Mouse (Mus musculus) myocyte (in vitro differentiated cells): Measurements from ENCODE around the gene Aass. TPM values are rescaled to one million over a fixed set of nuclear protein-coding genes. Genes with fewer than 3 reads are reported as not detected.

Source experiments
- H3K27me3 ChIP-seq: one replicate; pipeline ENCODE4 v1.6.1; 2011; ENCODE audit not compliant: control insufficient read depth, insufficient read depth, insufficient read length
- H3K36me3 ChIP-seq: one replicate; pipeline ENCODE4 v1.6.1; 2011; ENCODE audit not compliant: control insufficient read depth, insufficient read depth
- H3K4me2 ChIP-seq: one replicate; pipeline ENCODE4 v1.6.1; 2011; ENCODE audit warnings: low read depth, control low read depth
- H3K4me3 ChIP-seq: one replicate; pipeline ENCODE4 v1.5.1; 2011; ENCODE audit warnings: mild to moderate bottlenecking, control low read depth, moderate library complexity
- H3K79me2 ChIP-seq: one replicate; pipeline ENCODE4 v1.6.1; 2011; ENCODE audit not compliant: control insufficient read depth, insufficient read depth
- H3ac ChIP-seq: one replicate; pipeline ENCODE4 v1.6.1; 2011; ENCODE audit not compliant: control insufficient read depth, insufficient read length
- CEBPB ChIP-seq: IDR thresholded peaks from 2 replicates; pipeline ENCODE4 v1.6.1; 2011; ENCODE audit warnings: mild to moderate bottlenecking, moderate library complexity; ENCODE audit not compliant: poor library complexity, insufficient read depth, severe bottlenecking
- E2F4 ChIP-seq: IDR thresholded peaks from one replicate; pipeline ENCODE4 v1.6.1; 2011; ENCODE audit warnings: mild to moderate bottlenecking, control low read depth, moderate library complexity; ENCODE audit not compliant: insufficient read depth
- MAX ChIP-seq: IDR thresholded peaks from one replicate; pipeline ENCODE4 v1.6.1; 2011; ENCODE audit warnings: low read depth, mild to moderate bottlenecking, control low read depth
- MYOD1 ChIP-seq, 3 experiments: IDR thresholded peaks; one replicate each; pipeline ENCODE4 v1.6.1; 2011; ENCODE audit warnings: control low read depth in 2 of 3, low read depth in 2 of 3, mild to moderate bottlenecking in 2 of 3, moderate library complexity in 1 of 3; ENCODE audit not compliant: insufficient read length in 2 of 3, control insufficient read depth in 1 of 3
- MYOG ChIP-seq, 3 experiments: IDR thresholded peaks; one replicate each; pipeline ENCODE4 v1.6.1; 2011; ENCODE audit warnings: control low read depth in 2 of 3, low read depth in 2 of 3, mild to moderate bottlenecking in 2 of 3; ENCODE audit not compliant: insufficient read length in 2 of 3, control insufficient read depth in 1 of 3, insufficient read depth in 1 of 3
- POLR2A ChIP-seq: IDR thresholded peaks from one replicate; pipeline ENCODE4 v1.6.1; 2011; ENCODE audit warnings: low read depth, mild to moderate bottlenecking, control low read depth, moderate library complexity; ENCODE audit not compliant: insufficient read length
- POLR2AphosphoS2 ChIP-seq: IDR thresholded peaks from one replicate; pipeline ENCODE4 v1.6.1; 2011; ENCODE audit warnings: low read depth, control low read depth; ENCODE audit not compliant: insufficient read length
- REST ChIP-seq: IDR thresholded peaks from one replicate; pipeline ENCODE4 v1.6.1; 2011; ENCODE audit warnings: mild to moderate bottlenecking, control low read depth, moderate library complexity; ENCODE audit not compliant: insufficient read depth, insufficient read length
- SRF ChIP-seq: IDR thresholded peaks from one replicate; pipeline ENCODE4 v1.6.1; 2011; ENCODE audit warnings: low read depth; ENCODE audit not compliant: control insufficient read depth, insufficient read length
- TCF12 ChIP-seq: IDR thresholded peaks from one replicate; pipeline ENCODE4 v1.6.1; 2011; ENCODE audit warnings: mild to moderate bottlenecking, control low read depth; ENCODE audit not compliant: poor library complexity, insufficient read depth, severe bottlenecking
- TCF3 ChIP-seq: IDR thresholded peaks from one replicate; pipeline ENCODE4 v1.6.1; 2011; ENCODE audit warnings: low read depth, control low read depth; ENCODE audit not compliant: insufficient read length
- USF1 ChIP-seq: IDR thresholded peaks from one replicate; pipeline ENCODE4 v1.6.1; 2011; ENCODE audit warnings: low read depth, mild to moderate bottlenecking, control low read depth, moderate library complexity
- polyA plus RNA-seq: library from polyadenylated mRNA; unstranded; fragments of >200 nt; fragmentation: generic; extraction: Trizol; gene quantifications from one replicate; pipeline ENCODE4 v1.2.1, GENCODE M21; 2012; ENCODE audit warnings: missing spikeins

Gene Aass
- polyA plus RNA-seq, 1 experiment = not detected

GRCm38 (mm10) chr6:23143980-23144379, 11.2 kb upstream of the Aass start:
- no peak overlapping the region for H3ac ChIP-seq
- H3K27me3 ChIP-seq = no peaks in the 10 kb centered on the region
- no peak for TF ChIP-seq MAX
- TF ChIP-seq TCF3 = no peak
- no peak for TF ChIP-seq MYOD1 (IDR thresholded peaks at IDR 0.05; ENCODE audit: control insufficient read depth in 1 of 3, insufficient read length in 2 of 3, low read depth in 2 of 3)
- TF ChIP-seq REST = no peak
- TF ChIP-seq TCF12 = no peak
- TF ChIP-seq MYOG (IDR thresholded peaks at IDR 0.05; ENCODE audit: control insufficient read depth in 1 of 3, insufficient read depth in 1 of 3, insufficient read length in 2 of 3, low read depth in 2 of 3) = no peak
- no peak for TF ChIP-seq SRF
- TF ChIP-seq POLR2AphosphoS2 = no peak
- no peak for TF ChIP-seq USF1
- no peak for TF ChIP-seq POLR2A
- TF ChIP-seq CEBPB = no peak
- TF ChIP-seq E2F4 = no peak
- no peak overlapping the region for H3K4me2 ChIP-seq
- H3K36me3 ChIP-seq = no peaks in the 10 kb centered on the region
- H3K4me3 ChIP-seq = no peak overlapping the region
- H3K79me2 ChIP-seq = no peaks in the 10 kb centered on the region

DNA sequence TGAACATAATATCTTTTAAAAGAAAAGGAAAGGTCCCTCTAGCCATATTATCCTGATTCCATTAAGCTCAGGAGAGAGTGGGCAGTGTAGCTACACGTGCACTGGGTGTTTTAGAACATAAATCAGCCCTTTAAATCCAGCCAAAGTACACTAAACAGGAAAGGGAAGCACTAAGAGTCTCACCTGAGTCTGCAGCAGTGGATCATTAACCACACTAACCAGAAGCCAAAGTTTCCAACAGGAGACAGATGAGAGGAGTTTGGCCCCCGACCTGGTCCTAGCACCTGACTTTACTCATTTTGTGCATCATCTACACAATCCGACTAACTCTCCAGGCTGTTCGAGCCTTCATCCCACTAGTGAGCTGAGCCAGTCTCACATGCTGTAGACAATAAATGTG, 1.8 kb downstream of the Aass start:
- no peak overlapping the region for H3K4me3 ChIP-seq
- no peaks in the 10 kb centered on the region for H3K36me3 ChIP-seq
- no peak for TF ChIP-seq CEBPB
- TF ChIP-seq MYOG (IDR thresholded peaks at IDR 0.05; ENCODE audit: control insufficient read depth in 1 of 3, insufficient read depth in 1 of 3, insufficient read length in 2 of 3, low read depth in 2 of 3) = no peak
- no peak for TF ChIP-seq MAX
- TF ChIP-seq SRF = no peak
- no peak for TF ChIP-seq POLR2AphosphoS2
- TF ChIP-seq MYOD1 (IDR thresholded peaks at IDR 0.05; ENCODE audit: control insufficient read depth in 1 of 3, insufficient read length in 2 of 3, low read depth in 2 of 3) = no peak
- TF ChIP-seq TCF12 = no peak
- no peak for TF ChIP-seq E2F4
- no peak for TF ChIP-seq POLR2A
- TF ChIP-seq REST = no peak
- no peak for TF ChIP-seq TCF3
- no peak for TF ChIP-seq USF1
- no peaks in the 10 kb centered on the region for H3K27me3 ChIP-seq
- no peak overlapping the region for H3K4me2 ChIP-seq
- no peaks in the 10 kb centered on the region for H3K79me2 ChIP-seq
- no peak overlapping the region for H3ac ChIP-seq

DNA sequence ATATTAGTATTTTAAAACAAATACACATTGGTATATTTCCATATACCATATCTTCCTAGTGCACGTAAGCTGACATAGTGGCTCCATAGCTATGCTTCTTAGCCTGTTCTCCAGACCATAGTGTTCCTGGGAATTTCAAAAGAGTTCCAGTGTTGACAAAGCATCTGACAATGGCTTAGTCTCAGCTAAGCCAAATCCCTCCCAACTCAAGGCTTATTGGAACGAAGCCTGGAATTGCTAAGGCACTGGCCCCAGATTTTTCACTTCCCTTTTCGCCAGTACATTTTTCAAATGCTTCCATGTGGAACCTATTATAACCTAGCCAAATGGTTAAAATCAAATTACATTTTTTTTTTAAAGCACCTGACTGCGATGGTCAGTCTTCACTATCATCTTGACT, 3.6 kb downstream of the Aass start:
- Histone ChIP-seq H3K27me3 (no peaks in the 10 kb centered on the region), H3K4me3 (no peak overlapping the region), H3K36me3 (no peaks in the 10 kb centered on the region), H3K79me2 (no peaks in the 10 kb centered on the region), H3K4me2 (no peak overlapping the region), H3ac (no peak overlapping the region)
- TF ChIP-seq E2F4 = no peak
- no peak for TF ChIP-seq SRF
- TF ChIP-seq CEBPB = no peak
- TF ChIP-seq TCF3 = no peak
- TF ChIP-seq POLR2A = no peak
- no peak for TF ChIP-seq MYOG (IDR thresholded peaks at IDR 0.05; ENCODE audit: control insufficient read depth in 1 of 3, insufficient read depth in 1 of 3, insufficient read length in 2 of 3, low read depth in 2 of 3)
- no peak for TF ChIP-seq POLR2AphosphoS2
- TF ChIP-seq USF1 = no peak
- no peak for TF ChIP-seq REST
- TF ChIP-seq TCF12 = no peak
- no peak for TF ChIP-seq MAX
- no peak for TF ChIP-seq MYOD1 (IDR thresholded peaks at IDR 0.05; ENCODE audit: control insufficient read depth in 1 of 3, insufficient read length in 2 of 3, low read depth in 2 of 3)

DNA sequence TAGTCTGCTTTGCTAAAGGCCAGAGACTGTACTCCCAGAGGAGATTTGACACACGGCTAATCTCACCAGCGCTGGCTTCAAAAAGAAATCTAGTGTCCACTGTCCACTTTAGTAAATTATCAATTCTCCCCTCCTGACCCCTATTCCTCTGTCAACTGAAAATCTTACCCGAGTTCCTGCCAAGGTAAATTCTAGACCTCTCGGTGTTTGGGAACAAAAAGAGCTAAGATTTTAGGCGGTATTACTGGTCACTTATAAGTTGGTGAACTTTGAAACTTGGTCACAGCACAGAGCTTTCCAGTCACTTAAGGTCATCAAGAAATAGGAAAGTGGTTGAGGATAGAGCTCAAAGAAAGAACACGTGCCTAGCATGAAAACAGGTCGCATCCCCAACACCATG, 6.1 kb downstream of the Aass start:
- TF ChIP-seq POLR2AphosphoS2 (no peak), E2F4 (no peak), TCF12 (no peak), CEBPB (no peak), MYOG (IDR thresholded peaks at IDR 0.05; ENCODE audit: control insufficient read depth in 1 of 3, insufficient read depth in 1 of 3, insufficient read length in 2 of 3, low read depth in 2 of 3) (no peak), MAX (no peak), SRF (no peak), REST (no peak), TCF3 (no peak), USF1 (no peak)
- Histone ChIP-seq H3K4me3 (no peak overlapping the region), H3K36me3 (no peaks in the 10 kb centered on the region), H3K79me2 (no peaks in the 10 kb centered on the region), H3K27me3 (no peaks in the 10 kb centered on the region), H3ac (no peak overlapping the region), H3K4me2 (no peak overlapping the region)
